Mouse (Mus musculus) MEL (cell line): ENCODE measurements at regions not wholly inside any gene's neighbourhood (a gene's known extent, or its start where the extent isn't known, plus 50 kb on each side); places are given as distances from the start of the nearest gene placed in this dataset.

ENCODE experiments used
- DNase-seq: peaks from one replicate; pipeline ENCODE4 v3.0.0; 2011; ENCODE audit warnings: low read depth, low spot score
- H3K27ac ChIP-seq: 2 replicates; pipeline ENCODE4 v1.5.1; 2012; ENCODE audit warnings: low read depth, mild to moderate bottlenecking, control low read depth, low read length, moderate library complexity; ENCODE audit not compliant: control insufficient read depth
- H3K27me3 ChIP-seq, 2 experiments: fragments of 150-350 bp in 1 of 2; sonication (generic) in 1 of 2; 2 replicates each; pipeline ENCODE4 v1.6.1; 2012; ENCODE audit warnings: low read length in 2 of 2, mild to moderate bottlenecking in 2 of 2, improper control_type of control experiment in 1 of 2, moderate library complexity in 1 of 2; ENCODE audit not compliant: insufficient read depth in 2 of 2, control insufficient read depth in 1 of 2
- H3K36me3 ChIP-seq, 2 experiments: 2 replicates each; pipeline ENCODE4 v1.6.1; 2012 to 2014; ENCODE audit warnings: low read length in 2 of 2, improper control_type of control experiment in 1 of 2, inconsistent platforms in 1 of 2, mild to moderate bottlenecking in 1 of 2; ENCODE audit not compliant: insufficient read depth in 2 of 2, control insufficient read depth in 1 of 2
- H3K4me1 ChIP-seq, 2 experiments: fragments of 150-350 bp in 1 of 2; sonication (generic) in 1 of 2; 2 replicates each; pipeline ENCODE4 v1.6.1; 2012; ENCODE audit warnings: low read length in 2 of 2, improper control_type of control experiment in 1 of 2, mild to moderate bottlenecking in 1 of 2; ENCODE audit not compliant: insufficient read depth in 2 of 2, control insufficient read depth in 1 of 2
- H3K4me3 ChIP-seq, 2 experiments: fragments of 150-350 bp in 1 of 2; sonication (generic) in 1 of 2; 2 replicates each; pipeline ENCODE4 v1.5.1; 2012; ENCODE audit warnings: low read depth in 2 of 2, low read length in 2 of 2, mild to moderate bottlenecking in 2 of 2, moderate library complexity in 2 of 2, control low read depth in 1 of 2, improper control_type of control experiment in 1 of 2; ENCODE audit not compliant: control insufficient read depth in 1 of 2, insufficient read depth in 1 of 2
- H3K79me2 ChIP-seq: 2 replicates; pipeline ENCODE4 v1.6.1; 2012; ENCODE audit warnings: mild to moderate bottlenecking, low read length, moderate library complexity; ENCODE audit not compliant: control insufficient read depth, poor library complexity, insufficient read depth
- H3K9ac ChIP-seq: 2 replicates; pipeline ENCODE4 v1.6.1; 2012; ENCODE audit warnings: low read depth, mild to moderate bottlenecking, control low read depth, low read length, moderate library complexity; ENCODE audit not compliant: control insufficient read depth, poor library complexity, severe bottlenecking
- H3K9me3 ChIP-seq: fragments of 150-350 bp; sonication (generic); replicated peaks from 2 replicates; pipeline ENCODE4 v1.6.1; 2012; ENCODE audit warnings: mild to moderate bottlenecking, low read length, improper control_type of control experiment, moderate library complexity; ENCODE audit not compliant: insufficient read depth
- CHD1 ChIP-seq: IDR thresholded peaks from 2 replicates; pipeline ENCODE4 v1.6.1; 2012; ENCODE audit warnings: low read depth, mild to moderate bottlenecking, inconsistent platforms, low read length, improper control_type of control experiment
- CHD2 ChIP-seq: IDR thresholded peaks from 2 replicates; pipeline ENCODE4 v1.6.1; 2011; ENCODE audit warnings: low read length, improper control_type of control experiment
- GABPA ChIP-seq: IDR thresholded peaks from 2 replicates; pipeline ENCODE4 v1.6.1; 2012; ENCODE audit warnings: low read depth, mild to moderate bottlenecking, inconsistent platforms, low read length, improper control_type of control experiment, moderate library complexity
- GATA1 ChIP-seq: IDR thresholded peaks from 2 replicates; pipeline ENCODE4 v1.6.1; 2011; ENCODE audit warnings: low read depth, low read length, improper control_type of control experiment
- JUND ChIP-seq: IDR thresholded peaks from 2 replicates; pipeline ENCODE4 v1.6.1; 2011; ENCODE audit warnings: low read depth, mild to moderate bottlenecking, improper control_type of control experiment, low read length
- MAFK ChIP-seq: IDR thresholded peaks from 2 replicates; pipeline ENCODE4 v1.6.1; 2011; ENCODE audit warnings: low read depth, mild to moderate bottlenecking, low read length, improper control_type of control experiment, borderline replicate concordance
- MAZ ChIP-seq: IDR thresholded peaks from 2 replicates; pipeline ENCODE4 v1.6.1; 2012; ENCODE audit warnings: low read depth, mild to moderate bottlenecking, inconsistent platforms, low read length, improper control_type of control experiment
- MEF2A ChIP-seq: IDR thresholded peaks from 2 replicates; pipeline ENCODE4 v1.6.1; 2014; ENCODE audit warnings: low read depth, mild to moderate bottlenecking, inconsistent platforms, low read length, improper control_type of control experiment; ENCODE audit not compliant: poor library complexity, insufficient replicate concordance, severe bottlenecking; ENCODE audit errors: extremely low read depth
- MYC ChIP-seq: IDR thresholded peaks from 2 replicates; pipeline ENCODE4 v1.6.1; 2011; ENCODE audit warnings: low read depth, mild to moderate bottlenecking, low read length, improper control_type of control experiment, moderate library complexity
- POLR2A ChIP-seq, 2 experiments: IDR thresholded peaks; 2 replicates each; pipeline ENCODE4 v1.6.1; 2011 to 2012; ENCODE audit warnings: low read length in 2 of 2, mild to moderate bottlenecking in 2 of 2, control low read depth in 1 of 2, improper control_type of control experiment in 1 of 2, low read depth in 1 of 2, moderate library complexity in 1 of 2; ENCODE audit not compliant: control insufficient read depth in 1 of 2, insufficient read depth in 1 of 2, poor library complexity in 1 of 2
- POLR2AphosphoS2 ChIP-seq: IDR thresholded peaks from 2 replicates; pipeline ENCODE4 v1.6.1; 2011; ENCODE audit warnings: low read length, improper control_type of control experiment
- POLR2AphosphoS5 ChIP-seq: IDR thresholded peaks from 2 replicates; pipeline ENCODE4 v1.6.1; 2012; ENCODE audit warnings: low read depth, borderline replicate concordance, mild to moderate bottlenecking, inconsistent platforms, low read length, moderate library complexity, mixed read lengths
- RAD21 ChIP-seq: IDR thresholded peaks from 2 replicates; pipeline ENCODE4 v1.6.1; 2011; ENCODE audit warnings: mild to moderate bottlenecking, low read depth, low read length, improper control_type of control experiment
- RCOR1 ChIP-seq: IDR thresholded peaks from 2 replicates; pipeline ENCODE4 v1.6.1; 2012; ENCODE audit warnings: low read depth, mild to moderate bottlenecking, inconsistent platforms, low read length, improper control_type of control experiment
- SIN3A ChIP-seq: IDR thresholded peaks from 2 replicates; pipeline ENCODE4 v1.6.1; 2012; ENCODE audit warnings: low read length, improper control_type of control experiment, inconsistent platforms
- TAL1 ChIP-seq: IDR thresholded peaks from 2 replicates; pipeline ENCODE4 v1.6.1; 2012; ENCODE audit warnings: mild to moderate bottlenecking, inconsistent platforms, low read length, moderate library complexity, mixed read lengths
- TBP ChIP-seq: IDR thresholded peaks from 2 replicates; pipeline ENCODE4 v1.8.0; 2011; ENCODE audit warnings: low read depth, low read length, improper control_type of control experiment
- TCF12 ChIP-seq: IDR thresholded peaks from 2 replicates; pipeline ENCODE4 v1.6.1; 2014; ENCODE audit warnings: low read depth, mild to moderate bottlenecking, inconsistent platforms, low read length, improper control_type of control experiment, moderate library complexity
- USF1 ChIP-seq: IDR thresholded peaks from 2 replicates; pipeline ENCODE4 v1.6.1; 2014; ENCODE audit warnings: low read depth, mild to moderate bottlenecking, inconsistent platforms, low read length, improper control_type of control experiment, moderate library complexity
- ZKSCAN1 ChIP-seq: IDR thresholded peaks from 2 replicates; pipeline ENCODE4 v1.6.1; 2012; ENCODE audit warnings: low read depth, mild to moderate bottlenecking, inconsistent platforms, low read length, improper control_type of control experiment, moderate library complexity
- ZNF384 ChIP-seq: IDR thresholded peaks from 2 replicates; pipeline ENCODE4 v1.6.1; 2012; ENCODE audit warnings: low read depth, mild to moderate bottlenecking, inconsistent platforms, low read length, improper control_type of control experiment

DNA sequence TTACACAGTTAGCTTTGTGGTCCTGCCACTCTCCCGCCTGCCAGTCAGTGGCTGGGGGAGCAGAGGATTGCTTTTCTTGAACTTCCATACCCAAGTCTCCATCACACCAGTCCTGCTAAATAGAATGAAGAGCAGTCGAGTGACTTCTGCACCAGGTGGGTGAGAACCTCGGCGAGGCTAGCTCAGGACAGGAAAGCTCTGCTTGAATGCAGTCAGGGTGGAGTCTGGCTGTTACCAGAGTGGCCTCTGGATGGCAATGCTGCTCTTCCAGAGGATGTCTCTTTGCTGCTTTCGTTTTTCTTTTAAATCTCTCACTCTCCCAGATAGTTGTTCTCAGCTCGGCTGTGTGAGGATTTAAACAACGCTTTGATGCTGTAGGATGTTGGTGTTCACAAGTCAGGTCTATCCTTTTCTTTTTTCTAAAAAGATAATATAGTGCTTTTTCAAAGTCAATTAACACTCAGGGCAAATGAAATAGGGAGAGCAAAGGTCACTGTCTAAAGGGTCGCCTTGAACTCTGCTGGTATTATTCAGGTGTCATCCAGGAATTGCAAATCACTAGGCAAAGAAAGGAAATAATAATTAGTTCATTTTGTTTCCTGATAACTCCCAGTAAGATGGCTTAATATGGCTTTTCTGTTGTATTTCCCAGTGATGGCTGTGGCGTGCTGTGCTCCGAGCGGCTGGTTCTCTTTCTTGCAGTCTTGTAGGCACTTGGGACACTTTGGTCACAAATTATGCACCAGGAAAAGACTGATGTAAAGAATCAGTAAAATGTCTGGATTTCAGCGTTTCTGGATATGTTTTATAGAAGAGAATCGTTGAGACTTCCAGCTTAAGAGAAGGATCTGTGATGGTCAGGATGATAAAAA, 368.8 kb downstream of the D3Ertd751e start (continued):
- TF ChIP-seq MAFK, result no peak

DNA sequence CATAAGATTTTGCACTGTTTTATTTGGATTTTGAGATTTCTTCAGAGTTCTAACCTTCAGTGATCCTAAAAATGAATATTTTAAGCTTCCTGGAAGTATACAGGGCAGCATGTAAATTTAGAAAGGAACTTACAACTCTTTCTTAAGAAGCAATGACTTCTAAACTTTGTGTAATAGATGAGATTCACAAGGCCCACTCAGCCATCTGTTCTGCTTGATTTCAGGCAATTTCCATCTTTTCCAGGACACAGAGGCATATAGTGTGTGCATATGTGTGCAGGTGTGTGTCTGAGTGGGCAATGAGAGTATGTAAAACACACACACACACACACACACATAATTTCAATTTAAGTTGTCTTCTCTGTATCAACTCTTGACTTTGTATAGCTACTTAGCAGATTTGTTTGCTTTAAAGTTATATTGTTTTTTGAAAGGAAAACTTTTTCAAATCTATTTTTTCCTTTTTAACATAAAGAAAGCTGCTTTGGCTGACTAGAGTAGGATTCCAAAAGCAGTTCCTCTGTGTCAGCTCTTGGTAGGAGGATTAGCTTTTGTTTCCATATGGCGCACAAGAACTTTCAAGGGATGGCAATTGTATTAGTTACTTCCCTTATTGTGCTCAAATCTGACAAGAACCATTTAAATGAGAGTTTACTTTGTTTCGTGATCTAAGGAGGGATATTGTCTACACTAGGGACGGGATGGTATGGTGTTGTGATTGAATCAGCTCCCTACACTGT, 387.6 kb downstream of the D3Ertd751e start:
- no peaks in the 10 kb centered on the region for H3K36me3 ChIP-seq
- TF ChIP-seq TCF12, result no peak
- TF ChIP-seq GABPA, result no peak
- no peak for TF ChIP-seq RAD21
- no peak for TF ChIP-seq CHD2
- TF ChIP-seq RCOR1, result no peak
- TF ChIP-seq CHD1, result no peak
- TF ChIP-seq USF1, result no peak
- no peak for TF ChIP-seq GATA1
- no peak for TF ChIP-seq POLR2A (IDR thresholded peaks at IDR 0.05; ENCODE audit: control insufficient read depth in 1 of 2, insufficient read depth in 1 of 2, low read depth in 1 of 2, low read length in 2 of 2, poor library complexity in 1 of 2)
- TF ChIP-seq TAL1, result no peak
- TF ChIP-seq MYC, result no peak
- no peak for TF ChIP-seq ZKSCAN1
- no peak for TF ChIP-seq MEF2A
- TF ChIP-seq POLR2AphosphoS5, result no peak
- TF ChIP-seq SIN3A, result no peak
- H3K9ac ChIP-seq, result no peak overlapping the region
- no peak overlapping the region for H3K4me3 ChIP-seq
- no peak overlapping the region for H3K27ac ChIP-seq
- no peaks in the 10 kb centered on the region for H3K79me2 ChIP-seq
- H3K4me1 ChIP-seq, result no peaks in the 10 kb centered on the region
- no peaks in the 10 kb centered on the region for H3K9me3 ChIP-seq
- no peaks in the 10 kb centered on the region for H3K27me3 ChIP-seq
- DNase-seq, result no peak

DNA sequence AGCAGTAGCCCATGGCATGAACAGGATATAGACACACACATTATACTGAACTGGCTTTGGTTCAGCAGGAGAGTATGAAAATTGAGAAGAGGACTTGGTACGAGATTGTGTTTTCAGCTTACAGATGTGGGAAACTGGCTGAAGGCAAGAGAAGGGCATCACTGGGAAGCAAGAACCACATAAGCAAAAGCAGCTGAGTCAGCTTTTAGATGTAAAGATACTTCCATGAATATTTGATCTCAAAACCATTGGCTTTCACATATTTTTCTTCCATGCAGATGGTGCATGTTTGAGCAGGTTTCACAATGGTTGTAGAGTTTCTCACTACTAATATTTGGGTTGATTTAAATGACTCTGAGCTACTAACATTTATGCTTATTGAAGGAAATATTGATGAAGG, 389.9 kb downstream of the D3Ertd751e start:
- no peaks in the 10 kb centered on the region for H3K9me3 ChIP-seq
- no peaks in the 10 kb centered on the region for H3K36me3 ChIP-seq
- no peak overlapping the region for H3K27ac ChIP-seq
- H3K79me2 ChIP-seq, result no peaks in the 10 kb centered on the region
- H3K4me1 ChIP-seq, result no peaks in the 10 kb centered on the region
- TF ChIP-seq MAZ (no peak), CHD2 (no peak), POLR2AphosphoS5 (no peak), ZNF384 (no peak), TBP (no peak), RCOR1 (no peak), JUND (no peak), SIN3A (no peak), MAFK (no peak), POLR2AphosphoS2 (no peak)
- H3K9ac ChIP-seq, result no peak overlapping the region
- no peak overlapping the region for H3K4me3 ChIP-seq
- no peak for DNase-seq
- H3K27me3 ChIP-seq, result no peaks in the 10 kb centered on the region
